Mouse (Mus musculus): ENCODE measurements around the gene Hexa. TPM values are rescaled to one million over a fixed set of nuclear protein-coding genes. Genes with fewer than 3 reads are reported as not detected.

Hexa gene
- total RNA-seq (2014; rRNA removed) (49.6 and 53.8 TPM in 2 replicates), polyA plus RNA-seq (2015; fragmentation: Nextera tagmentation; extraction: Ambion mirVana) (43.6 and 48.4 TPM in 2 replicates)

GRCm38 (mm10) chr9:59539441-59540137 is at the start of gene Hexa, which contains the start of gene Tmem202:
Gene Hexa, plus strand, starts transcription at chr9:59539540.
Gene Tmem202, minus strand, starts transcription at chr9:59539847.
- Histone ChIP-seq H3K9me3 (ENCODE audit: low read length) (no peaks in the 10 kb centered on the region), H3K36me3 (ENCODE audit: insufficient read depth, low read length) (no peaks in the 10 kb centered on the region), H3K4me3 (ENCODE audit: low read depth, low read length) (peak within 1 kb of the TSS; percentile 67), H3K4me2 (ENCODE audit: low read depth, low read length, poor library complexity, severe bottlenecking) (peak within 1 kb of the TSS; percentile 93), H3K27me3 (ENCODE audit: insufficient read depth, low read length) (no peaks in the 10 kb centered on the region), H3K27ac (ENCODE audit: low read depth, low read length) (peak within 1 kb of the TSS; percentile 68), H3K4me1 (ENCODE audit: insufficient read depth, low read length) (peaks cover 11% of the 10 kb centered on the region; the same call in 1 of the 2 replicates), H3K9ac (replicated peaks; ENCODE audit: low read length, poor library complexity, severe bottlenecking) (peak within 1 kb of the TSS; percentile 77)
- ATAC-seq (ENCODE audit: low FRiP score): peak; percentile 93
- WGBS: 2% methylated on average over 53 of the region's 55 CpGs
- no peak for TF ChIP-seq CTCF (IDR thresholded peaks at IDR 0.05)
- peak; percentile 90 for DNase-seq (ENCODE audit: low spot score)

GRCm38 (mm10) chr9:59508146-59508545 is 31.2 kb upstream of the Hexa start:
- H3K4me2 ChIP-seq (ENCODE audit: low read depth, low read length, poor library complexity, severe bottlenecking): no peak overlapping the region
- H3K9ac ChIP-seq (replicated peaks; ENCODE audit: low read length, poor library complexity, severe bottlenecking): no peak overlapping the region
- DNase-seq (ENCODE audit: low spot score): no peak
- H3K27ac ChIP-seq (ENCODE audit: low read depth, low read length): no peak overlapping the region
- no peak overlapping the region for H3K4me3 ChIP-seq (ENCODE audit: low read depth, low read length)
- WGBS: 74% methylated on average over 1 of the region's 1 CpGs
- ATAC-seq (ENCODE audit: low FRiP score): no peak
- H3K27me3 ChIP-seq (ENCODE audit: insufficient read depth, low read length): no peaks in the 10 kb centered on the region
- no peak for TF ChIP-seq CTCF (IDR thresholded peaks at IDR 0.05)
- no peaks in the 10 kb centered on the region for H3K9me3 ChIP-seq (ENCODE audit: low read length)
- H3K4me1 ChIP-seq (ENCODE audit: insufficient read depth, low read length): no peaks in the 10 kb centered on the region
- no peaks in the 10 kb centered on the region for H3K36me3 ChIP-seq (ENCODE audit: insufficient read depth, low read length)

GRCm38 (mm10) chr9:59512381-59512780 is 27.0 kb upstream of the Hexa start:
- H3K9ac ChIP-seq (replicated peaks; ENCODE audit: low read length, poor library complexity, severe bottlenecking): no peak overlapping the region
- H3K27ac ChIP-seq (ENCODE audit: low read depth, low read length): no peak overlapping the region
- H3K36me3 ChIP-seq (ENCODE audit: insufficient read depth, low read length): no peaks in the 10 kb centered on the region
- DNase-seq (ENCODE audit: low spot score) (no peak), ATAC-seq (ENCODE audit: low FRiP score) (no peak)
- no peaks in the 10 kb centered on the region for H3K9me3 ChIP-seq (ENCODE audit: low read length)
- no peak overlapping the region for H3K4me3 ChIP-seq (ENCODE audit: low read depth, low read length)
- no peaks in the 10 kb centered on the region for H3K27me3 ChIP-seq (ENCODE audit: insufficient read depth, low read length)
- 47% methylated on average over 4 of the region's 4 CpGs for WGBS
- no peaks in the 10 kb centered on the region for H3K4me1 ChIP-seq (ENCODE audit: insufficient read depth, low read length)
- H3K4me2 ChIP-seq (ENCODE audit: low read depth, low read length, poor library complexity, severe bottlenecking): no peak overlapping the region
- no peak for TF ChIP-seq CTCF (IDR thresholded peaks at IDR 0.05)

GRCm38 (mm10) chr9:59515069-59515468 is 24.3 kb upstream of the Hexa start:
- Histone ChIP-seq H3K27ac (ENCODE audit: low read depth, low read length) (no peak overlapping the region), H3K9ac (replicated peaks; ENCODE audit: low read length, poor library complexity, severe bottlenecking) (no peak overlapping the region), H3K4me2 (ENCODE audit: low read depth, low read length, poor library complexity, severe bottlenecking) (no peak overlapping the region), H3K9me3 (ENCODE audit: low read length) (no peaks in the 10 kb centered on the region), H3K27me3 (ENCODE audit: insufficient read depth, low read length) (no peaks in the 10 kb centered on the region), H3K36me3 (ENCODE audit: insufficient read depth, low read length) (no peaks in the 10 kb centered on the region), H3K4me1 (ENCODE audit: insufficient read depth, low read length) (no peaks in the 10 kb centered on the region), H3K4me3 (ENCODE audit: low read depth, low read length) (no peak overlapping the region)
- TF ChIP-seq CTCF (IDR thresholded peaks at IDR 0.05): no peak
- DNase-seq (ENCODE audit: low spot score): no peak
- ATAC-seq (ENCODE audit: low FRiP score): no peak
- 68% methylated on average over 3 of the region's 3 CpGs for WGBS

GRCm38 (mm10) chr9:59517127-59517526 is 22.2 kb upstream of the Hexa start:
- Histone ChIP-seq H3K9ac (replicated peaks; ENCODE audit: low read length, poor library complexity, severe bottlenecking) (no peak overlapping the region), H3K4me1 (ENCODE audit: insufficient read depth, low read length) (no peaks in the 10 kb centered on the region), H3K4me2 (ENCODE audit: low read depth, low read length, poor library complexity, severe bottlenecking) (no peak overlapping the region), H3K27ac (ENCODE audit: low read depth, low read length) (no peak overlapping the region), H3K27me3 (ENCODE audit: insufficient read depth, low read length) (no peaks in the 10 kb centered on the region), H3K36me3 (ENCODE audit: insufficient read depth, low read length) (no peaks in the 10 kb centered on the region), H3K9me3 (ENCODE audit: low read length) (no peaks in the 10 kb centered on the region), H3K4me3 (ENCODE audit: low read depth, low read length) (no peak overlapping the region)
- TF ChIP-seq CTCF (IDR thresholded peaks at IDR 0.05): peak; percentile 19; the same call in 1 of the 2 replicates
- DNase-seq (ENCODE audit: low spot score): no peak
- ATAC-seq (ENCODE audit: low FRiP score): no peak
- 59% methylated on average over 7 of the region's 7 CpGs for WGBS

GRCm38 (mm10) chr9:59518976-59519375 is 20.4 kb upstream of the Hexa start:
- WGBS: 76% methylated on average over 5 of the region's 5 CpGs
- no peak for ATAC-seq (ENCODE audit: low FRiP score)
- TF ChIP-seq CTCF (IDR thresholded peaks at IDR 0.05): no peak

More at GRCm38 (mm10) chr9:59518976-59519375, 20.4 kb upstream of the Hexa start:
- Histone ChIP-seq H3K4me2 (ENCODE audit: low read depth, low read length, poor library complexity, severe bottlenecking) (no peak overlapping the region), H3K4me3 (ENCODE audit: low read depth, low read length) (no peak overlapping the region), H3K4me1 (ENCODE audit: insufficient read depth, low read length) (no peaks in the 10 kb centered on the region), H3K27me3 (ENCODE audit: insufficient read depth, low read length) (no peaks in the 10 kb centered on the region), H3K9me3 (ENCODE audit: low read length) (no peaks in the 10 kb centered on the region), H3K9ac (replicated peaks; ENCODE audit: low read length, poor library complexity, severe bottlenecking) (no peak overlapping the region), H3K36me3 (ENCODE audit: insufficient read depth, low read length) (no peaks in the 10 kb centered on the region), H3K27ac (ENCODE audit: low read depth, low read length) (no peak overlapping the region)
- peak; percentile 41 for DNase-seq (ENCODE audit: low spot score)
